24 mouse cellular contexts compared by ENCODE assay signal in genomic region chr9:14876566-14876965, GRCm38 (mm10). TPM values are rescaled to one million over a fixed set of nuclear protein-coding genes. Genes with fewer than 3 reads are reported as not detected.
A peak's percentile ranks its signal among the peaks of the same experiment; 100 is the strongest.
DNase-seq lines count a peak whose midpoint lies in the region; ATAC-seq and TF ChIP-seq lines count a peak whose summit lies in the region.
"Not testable (repeated sequence)": the region's sequence is repeated elsewhere in the genome, so short reads cannot be mapped to it uniquely, and the experiment has no call there.
"Had no signal": no experiment of that assay in that cellular context is flagged by ENCODE, and none has a peak within 500 bp of the region (broad histone marks: within the 10 kb centered on the region; RNA-seq: fewer than 3 reads in every experiment).

No protein-coding gene starts in this region.

- H3K4me3 ChIP-seq in ES-E14 (ENCODE audit: insufficient read depth in 1 of 2, low read depth in 1 of 2, low read length in 2 of 2, poor library complexity in 1 of 2, severe bottlenecking in 1 of 2); hindbrain, embryonic 10.5 days; thymus, adult 2 months (ENCODE audit: control insufficient read depth, insufficient read depth, low read length): not testable (repeated sequence)

- not testable (repeated sequence) for H3K27ac ChIP-seq in ES-E14 (ENCODE audit: insufficient read depth, low read depth, low read length, poor library complexity, severe bottlenecking)
- 0 out of 2 replicates have a peak overlapping the region, but pooled peaks have one; percentile 8 for H3K27ac ChIP-seq in hindbrain, embryonic 10.5 days
- H3K27ac ChIP-seq in thymus, adult 2 months (ENCODE audit: control insufficient read depth, insufficient read depth, low read length), result peak overlapping the region; percentile 22; the same call in 1 of the 2 replicates

- TF ChIP-seq POLR2A in thymus, adult 2 months (IDR thresholded peaks at IDR 0.05; ENCODE audit: control insufficient read depth, extremely low read depth, insufficient read depth, low read length, poor library complexity), result not testable (repeated sequence)

- H3K4me1 ChIP-seq in ES-E14 (ENCODE audit: control insufficient read depth in 2 of 2, insufficient read depth in 2 of 2, low read length in 2 of 2, poor library complexity in 1 of 2), result not testable (repeated sequence)
- peaks cover 19% of the 10 kb centered on the region for H3K4me1 ChIP-seq in hindbrain, embryonic 10.5 days (replicated peaks)
- peaks cover 13% of the 10 kb centered on the region for H3K4me1 ChIP-seq in thymus, adult 2 months (replicated peaks; ENCODE audit: control insufficient read depth, insufficient read depth, low read length)

- not testable (repeated sequence) for H3K9ac ChIP-seq in ES-E14 (ENCODE audit: insufficient read depth, low read depth, low read length, poor library complexity, severe bottlenecking)

- DNase-seq in ES-E14 (ENCODE audit: low read depth, low spot score) (peak; percentile 47), ZHBTc4 (ENCODE audit: low read depth, low spot score) (peak; percentile 81)
- not testable (repeated sequence) for DNase-seq in hindbrain, embryonic 10.5 days (ENCODE audit: low spot score)
- peak; percentile 24 for DNase-seq in thymus, adult 2 months
- DNase-seq in thymus, postnatal 14 days, result peak; percentile 53

- not testable (repeated sequence) for H3K27me3 ChIP-seq in hindbrain, embryonic 10.5 days (ENCODE audit: insufficient read depth, poor library complexity, severe bottlenecking); thymus, adult 2 months (ENCODE audit: control insufficient read depth, insufficient read depth, low read length)

- not testable (repeated sequence) for H3K36me3 ChIP-seq in ES-E14 (ENCODE audit: control insufficient read depth, insufficient read depth, low read length, poor library complexity, severe bottlenecking); hindbrain, embryonic 10.5 days; thymus, adult 2 months (ENCODE audit: control insufficient read depth, insufficient read depth, low read length)

- WGBS in hindbrain, embryonic 10.5 days, result 27% methylated on average over 8 of the region's 8 CpGs
- WGBS in thymus, adult 2 months, result 28% methylated on average over 8 of the region's 8 CpGs

- peak; percentile 49 for ATAC-seq in CD4-positive, CD25-positive, alpha-beta regulatory T cell, adult 4 months

- TF ChIP-seq CTCF in thymus, adult 2 months (IDR thresholded peaks at IDR 0.05; ENCODE audit: borderline replicate concordance, control insufficient read depth, extremely low read depth, insufficient read depth, low read length, poor library complexity), result not testable (repeated sequence)

- in situ Hi-C loops in ES-E14 (cut with MboI; ENCODE audit: low sequenced_read_pairs in 2 of 2, unreplicated experiment in 2 of 2), result not testable (repeated sequence)

- H3K9me3 ChIP-seq in ES-E14 (ENCODE audit: control insufficient read depth, insufficient read depth, low read depth, low read length); hindbrain, embryonic 10.5 days: not testable (repeated sequence)

RNA-seq across cellular contexts. Expression of gene Gpr83, which starts 16.6 kb away (rescaled TPM):
- polyA plus RNA-seq in CD4-positive, CD25-positive, alpha-beta regulatory T cell, adult 4 months (2017; shearing (Covaris generic)), result 100 to 1,000 TPM; 158 to 164 TPM
- total RNA-seq in ES-E14 (2012; rRNA removed), result 0.49 and 0.63 TPM in 2 replicates
- 0.65 and 0.71 TPM in 2 replicates for polyA plus RNA-seq in hindbrain, embryonic 10.5 days (2016; fragmentation: Nextera tagmentation; extraction: Ambion mirVana)
- polyA plus RNA-seq in thymus, adult 2 months (2012; rRNA removed), result 10.0 and 10.9 TPM in 2 replicates
- total RNA-seq: adrenal gland, adult 18-20 months; adrenal gland, postnatal 36 days; gastrocnemius, adult 18-20 months; gastrocnemius, postnatal 36 days; heart, adult 2 months; heart, postnatal 25 days; hematopoietic stem cell, adult 5-6 weeks had no signal
- polyA plus RNA-seq: heart, embryonic 10.5 days; heart, postnatal 0 days had no signal

RNA-seq across cellular contexts. Expression of gene Izumo1r, which starts 27.2 kb away (rescaled TPM):
- 1,000 to 10,000 TPM; 1,336 to 1,816 TPM for polyA plus RNA-seq in CD4-positive, CD25-positive, alpha-beta regulatory T cell, adult 4 months (2017; shearing (Covaris generic))
- 0.16 and 0.31 TPM in 2 replicates for total RNA-seq in ES-E14 (2012; rRNA removed)
- 0.24 TPM in 1 of 2 replicates, not detected in the other for polyA plus RNA-seq in hindbrain, embryonic 10.5 days (2016; fragmentation: Nextera tagmentation; extraction: Ambion mirVana)
- 66.3 and 70.8 TPM in 2 replicates for polyA plus RNA-seq in thymus, adult 2 months (2012; rRNA removed)
- total RNA-seq: adrenal gland, adult 18-20 months; adrenal gland, postnatal 36 days; gastrocnemius, adult 18-20 months; gastrocnemius, postnatal 10 days; gastrocnemius, postnatal 36 days; granulocyte monocyte progenitor cell, adult 5-6 weeks; heart, adult 2 months; heart, postnatal 25 days; hematopoietic stem cell, adult 5-6 weeks had no signal
- polyA plus RNA-seq: forebrain, embryonic 10.5 days; forebrain, embryonic 13.5 days; forebrain, embryonic 16.5 days; heart, embryonic 13.5 days; heart, postnatal 0 days; hindbrain, embryonic 13.5 days; hindbrain, embryonic 16.5 days; intestine, embryonic 16.5 days had no signal

Comparison
In these comparisons a context has a peak if more than half of its experiments do, and no peak if none do; other contexts are left out.
1. RNA of gene Gpr83, which starts 16.6 kb away (polyA plus RNA-seq): 158 to 164 TPM in CD4-positive, CD25-positive, alpha-beta regulatory T cell, adult 4 months; 10.0 to 10.9 TPM in thymus, adult 2 months and 0.65 to 0.71 TPM in hindbrain, embryonic 10.5 days; every median in the first group is over 10 times any median in the second.
2. RNA of gene Izumo1r, which starts 27.2 kb away (polyA plus RNA-seq): 1,336 to 1,816 TPM in CD4-positive, CD25-positive, alpha-beta regulatory T cell, adult 4 months and 66.3 to 70.8 TPM in thymus, adult 2 months; 0.24 TPM in hindbrain, embryonic 10.5 days; every median in the first group is over 10 times any median in the second.